Mouse (Mus musculus) kidney, adult 2 months (tissue): ENCODE data around the gene Trp53bp2.

Experiments
- CTCF ChIP-seq: fragments of 200-500 bp; conservative IDR thresholded peaks from 2 replicates; pipeline ENCODE4 v1.5.1; 2011; ENCODE audit warnings: low read depth, mild to moderate bottlenecking, control low read depth, low read length, moderate library complexity, mixed read lengths; ENCODE audit not compliant: insufficient read depth, insufficient read length
- POLR2A ChIP-seq: fragments of 200-500 bp; IDR thresholded peaks from one replicate; pipeline ENCODE4 v1.6.1; 2011; ENCODE audit warnings: low read depth, low read length, control low read depth

DNA sequence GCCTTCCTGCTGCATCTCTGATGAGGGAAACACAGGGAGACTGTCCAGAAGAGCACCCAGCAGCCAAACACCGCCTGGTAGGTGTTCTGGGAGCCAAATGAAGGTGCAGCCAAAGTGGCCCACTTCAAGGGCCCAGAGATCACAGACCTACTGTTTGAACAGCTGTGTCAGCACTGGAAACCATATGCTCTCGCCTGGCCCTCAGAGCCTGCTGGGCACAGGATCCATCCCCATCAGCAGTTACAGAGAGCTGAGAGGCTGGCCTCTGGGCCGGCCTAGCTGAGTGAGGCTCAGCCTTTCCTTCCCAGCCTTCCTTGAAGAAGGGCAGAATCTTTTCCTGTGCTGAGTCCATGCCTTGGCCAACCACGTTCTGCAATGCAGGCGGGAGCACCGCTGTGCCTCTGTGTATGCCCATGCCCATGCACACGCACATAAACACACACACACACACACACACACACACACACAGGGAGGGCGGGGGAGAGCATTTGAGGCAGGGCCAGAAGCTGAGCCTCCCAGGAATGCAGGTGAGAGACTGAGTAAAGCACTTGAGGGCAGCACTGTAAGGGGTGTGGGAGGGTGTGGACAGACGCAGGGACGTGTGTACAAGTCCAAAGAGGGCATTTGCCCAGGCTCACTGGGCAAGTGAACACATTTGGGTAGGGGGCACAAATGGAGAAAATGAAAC, 100.3 kb downstream of the Trp53bp2 start:
- TF ChIP-seq CTCF (no peak), POLR2A (no peak)
